In the genomic region with DNA sequence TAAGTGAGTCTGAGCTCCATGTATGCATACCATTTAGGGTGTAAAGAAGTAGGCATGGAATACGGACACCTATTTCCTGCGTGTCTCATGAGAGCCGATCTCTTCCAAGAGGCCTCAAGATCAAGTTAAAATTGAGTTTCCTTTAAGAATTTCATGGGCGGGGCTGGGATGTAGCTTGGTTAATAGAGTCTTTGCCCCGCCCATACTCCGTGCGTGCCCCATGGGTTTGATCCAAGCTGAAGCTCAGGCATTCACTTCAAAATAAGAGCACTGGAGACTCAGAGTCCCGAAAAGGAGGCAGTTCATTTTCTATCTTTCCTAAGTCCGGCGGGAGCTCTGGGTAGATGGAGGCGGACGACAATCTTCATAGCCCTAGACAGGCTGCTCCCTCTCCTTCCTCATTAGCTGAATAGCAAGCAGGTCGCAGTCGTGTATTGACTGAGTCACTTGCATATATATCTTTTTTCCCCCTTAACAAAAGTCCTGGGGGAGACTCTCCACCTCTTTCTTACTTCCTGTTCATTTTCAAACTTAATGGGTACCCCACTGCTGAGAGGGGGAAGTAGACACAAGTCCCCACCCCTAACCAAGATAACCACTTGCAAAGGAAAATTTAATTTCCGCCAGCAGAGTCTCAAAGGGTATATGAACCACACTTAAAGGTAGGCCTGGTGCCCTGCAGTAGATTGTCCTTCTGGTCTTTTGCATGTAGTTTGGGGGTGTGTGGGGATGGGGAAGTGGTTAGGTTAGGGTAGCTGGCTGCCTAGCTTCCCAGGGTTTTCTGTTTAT, we compare ENCODE assay signal across 8 mouse cellular contexts.
DNase-seq lines count a peak whose midpoint lies in the region; ATAC-seq and TF ChIP-seq lines count a peak whose summit lies in the region.

No protein-coding gene starts in this region.

- TF ChIP-seq POLR2A in testis, adult 2 months (IDR thresholded peaks at IDR 0.05; ENCODE audit: control insufficient read depth, low read depth, low read length) = no peak

- H3K4me3 ChIP-seq in testis, adult 2 months (ENCODE audit: control insufficient read depth, low read depth, low read length) = peak overlapping the region; percentile 16; the same call in 1 of the 2 replicates
- H3K4me3 ChIP-seq in limb, embryonic 11.5 days (ENCODE audit: low read depth, low read length) = no peak overlapping the region
- peak overlapping the region; percentile 29; the same call in 1 of the 2 replicates for H3K4me3 ChIP-seq in midbrain, embryonic 10.5 days
- no peak overlapping the region for H3K4me3 ChIP-seq in layer of hippocampus, adult 2 months

- H3K36me3 ChIP-seq in testis, adult 2 months (ENCODE audit: control insufficient read depth, insufficient read depth, low read length) = no peaks in the 10 kb centered on the region
- H3K36me3 ChIP-seq in limb, embryonic 11.5 days (ENCODE audit: control insufficient read depth, insufficient read depth, low read length) = no peaks in the 10 kb centered on the region
- no peaks in the 10 kb centered on the region for H3K36me3 ChIP-seq in midbrain, embryonic 10.5 days

- H3K27ac ChIP-seq in testis, adult 2 months (ENCODE audit: control insufficient read depth, insufficient read depth, low read depth, low read length) = no peak overlapping the region
- no peak overlapping the region for H3K27ac ChIP-seq in limb, embryonic 11.5 days (replicated peaks; ENCODE audit: low read depth, low read length)
- no peak overlapping the region for H3K27ac ChIP-seq in midbrain, embryonic 10.5 days (replicated peaks)
- H3K27ac ChIP-seq in layer of hippocampus, adult 2 months = no peak overlapping the region

- H3K9ac ChIP-seq in limb, embryonic 11.5 days (ENCODE audit: low read length) = no peak overlapping the region

- no peaks in the 10 kb centered on the region for H3K27me3 ChIP-seq in testis, adult 2 months (ENCODE audit: control insufficient read depth, insufficient read depth, low read length)
- no peaks in the 10 kb centered on the region for H3K27me3 ChIP-seq in limb, embryonic 11.5 days (ENCODE audit: control insufficient read depth, insufficient read depth, low read length)
- H3K27me3 ChIP-seq in midbrain, embryonic 10.5 days (ENCODE audit: low read depth, poor library complexity, severe bottlenecking) = no peaks in the 10 kb centered on the region

- no peak for DNase-seq in testis, postnatal 10 days (ENCODE audit: low spot score)
- DNase-seq in fat pad, adult 2 months (ENCODE audit: extremely low read depth, low read depth, low spot score) = peak; percentile 33
- peak; percentile 52 for DNase-seq in limb, embryonic 11.5 days (ENCODE audit: low spot score)
- peak; percentile 43 for DNase-seq in midbrain, embryonic 10.5 days (ENCODE audit: low spot score)
- DNase-seq in layer of hippocampus, adult 2 months (ENCODE audit: low spot score in 2 of 2) = no peak
- no peak for DNase-seq in MN1 (ENCODE audit: low spot score)

- H3K9me3 ChIP-seq in limb, embryonic 11.5 days (ENCODE audit: control insufficient read depth, low read length) = no peaks in the 10 kb centered on the region
- H3K9me3 ChIP-seq in midbrain, embryonic 10.5 days (replicated peaks) = no peaks in the 10 kb centered on the region

- no peak for TF ChIP-seq CTCF in testis, adult 2 months (IDR thresholded peaks at IDR 0.05; ENCODE audit: control insufficient read depth, insufficient read depth, insufficient replicate concordance, low read depth, low read length)
- no peak for TF ChIP-seq CTCF in layer of hippocampus, adult 2 months (conservative IDR thresholded peaks at IDR 0.05)

- 37% methylated on average over 15 of the region's 15 CpGs for WGBS in limb, embryonic 11.5 days
- WGBS in midbrain, embryonic 10.5 days = 30% methylated on average over 15 of the region's 15 CpGs

- H3K4me2 ChIP-seq in limb, embryonic 11.5 days (ENCODE audit: low read depth, severe bottlenecking) = no peak overlapping the region

- no peaks in the 10 kb centered on the region; the same call in 1 of the 2 replicates for H3K4me1 ChIP-seq in testis, adult 2 months (ENCODE audit: control insufficient read depth, insufficient read depth, low read length)
- H3K4me1 ChIP-seq in limb, embryonic 11.5 days (ENCODE audit: control insufficient read depth, insufficient read depth, low read length) = no peaks in the 10 kb centered on the region
- H3K4me1 ChIP-seq in midbrain, embryonic 10.5 days = peaks cover 16% of the 10 kb centered on the region; the same call in 1 of the 2 replicates

- ATAC-seq in hematopoietic stem cell, adult 5-6 weeks (replicated peaks in 1 of 2; ENCODE audit: insufficient read depth in 1 of 2, low FRiP score in 2 of 2, low TSS enrichment in 1 of 2, low read depth in 1 of 2, poor library complexity in 2 of 2, severe bottlenecking in 2 of 2) = peak; percentile 87 to 93
- 0 out of 2 replicates have a peak, but pooled peaks have one; percentile 21 for ATAC-seq in limb, embryonic 11.5 days (ENCODE audit: insufficient number of reproducible peaks, low FRiP score, low TSS enrichment, low read depth)

Comparison
In these comparisons a context has a peak if more than half of its experiments do, and no peak if none do; other contexts are left out.
1. H3K4me3 ChIP-seq: peak in testis, adult 2 months (single experiment) and midbrain, embryonic 10.5 days (single experiment); none in limb, embryonic 11.5 days (single experiment) and layer of hippocampus, adult 2 months (single experiment).
2. DNase-seq: peak in fat pad, adult 2 months (single experiment), limb, embryonic 11.5 days (single experiment) and midbrain, embryonic 10.5 days (single experiment); none in testis, postnatal 10 days (single experiment), layer of hippocampus, adult 2 months (0 of 2) and MN1 (single experiment).